Comparison of ENCODE assay signal across 29 mouse cellular contexts in the genomic region with DNA sequence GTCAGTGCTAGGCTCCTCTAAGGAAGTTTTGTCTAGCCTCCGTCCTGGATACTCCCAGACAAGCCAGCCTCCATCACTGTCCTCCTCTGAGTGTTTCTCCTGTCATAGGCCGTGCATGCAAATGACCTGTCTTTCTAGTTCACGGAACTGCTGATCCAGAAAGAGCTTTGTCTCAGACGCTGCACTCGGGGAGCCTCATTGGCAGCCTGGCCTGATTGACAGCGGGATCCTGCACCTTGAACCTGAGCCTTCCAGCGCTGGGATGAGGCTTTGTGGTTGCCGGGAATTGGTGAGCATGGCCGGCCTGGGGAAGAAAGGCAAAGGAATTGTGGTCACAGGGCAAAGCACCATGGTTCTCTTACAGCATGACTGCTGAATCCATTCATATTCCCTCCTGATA. TPM values are rescaled to one million over a fixed set of nuclear protein-coding genes. Genes with fewer than 3 reads are reported as not detected.
DNase-seq lines count a peak whose midpoint lies in the region; ATAC-seq and TF ChIP-seq lines count a peak whose summit lies in the region.
"Had no signal": no experiment of that assay in that cellular context is flagged by ENCODE, and none has a peak within 500 bp of the region (broad histone marks: within the 10 kb centered on the region; RNA-seq: fewer than 3 reads in every experiment).

No protein-coding gene starts in this region.

- no peak overlapping the region for H3K27ac ChIP-seq in hindbrain, embryonic 11.5 days (ENCODE audit: low read depth, low read length)
- no peak overlapping the region for H3K27ac ChIP-seq in hindbrain, embryonic 14.5 days
- H3K27ac ChIP-seq in midbrain, embryonic 11.5 days (ENCODE audit: low read depth, low read length), result no peak overlapping the region
- H3K27ac ChIP-seq in midbrain, embryonic 15.5 days, result no peak overlapping the region
- H3K27ac ChIP-seq in intestine, postnatal 0 days (ENCODE audit: low read depth, low read length), result no peak overlapping the region
- H3K27ac ChIP-seq: embryonic facial prominence, embryonic 10.5 days; forebrain, embryonic 15.5 days; hindbrain, embryonic 15.5 days; layer of hippocampus, adult 2 months; limb, embryonic 10.5 days; liver, embryonic 15.5 days; lung, embryonic 15.5 days; neural tube, embryonic 12.5 days had no signal

- peak; percentile 37 for DNase-seq in hindbrain, embryonic 11.5 days (ENCODE audit: low spot score)
- no peak for DNase-seq in hindbrain, embryonic 14.5 days (ENCODE audit: low spot score)
- DNase-seq in midbrain, embryonic 11.5 days (ENCODE audit: low spot score, missing footprints), result no peak
- DNase-seq in kidney, postnatal 10 days, result peak; percentile 13
- DNase-seq in B cell, adult 2 months, result no peak
- DNase-seq: adrenal gland, postnatal 10 days; cerebellum, adult 2 months; cerebellum, postnatal 25 days; gastrocnemius, postnatal 10 days; heart, postnatal 10 days; liver; lung, postnatal 4 days; right cerebral cortex, adult 18-20 months; right cerebral cortex, postnatal 4 days; thymus, postnatal 25 days had no signal

- peaks cover 2% of the 10 kb centered on the region; the same call in 1 of the 2 replicates for H3K4me1 ChIP-seq in hindbrain, embryonic 11.5 days (replicated peaks; ENCODE audit: control insufficient read depth, insufficient read depth, low read length)
- peaks cover 18% of the 10 kb centered on the region for H3K4me1 ChIP-seq in hindbrain, embryonic 14.5 days (replicated peaks; ENCODE audit: control insufficient read depth, insufficient read depth, low read length)
- 0 out of 2 replicates have a peak, but pooled peaks cover 3% of the 10 kb centered on the region for H3K4me1 ChIP-seq in midbrain, embryonic 11.5 days (ENCODE audit: control insufficient read depth, insufficient read depth, low read length)
- peaks cover 17% of the 10 kb centered on the region for H3K4me1 ChIP-seq in midbrain, embryonic 15.5 days
- H3K4me1 ChIP-seq in intestine, postnatal 0 days (replicated peaks; ENCODE audit: control insufficient read depth, insufficient read depth, low read length), result no peaks in the 10 kb centered on the region
- H3K4me1 ChIP-seq: liver, embryonic 15.5 days had no signal

- no peaks in the 10 kb centered on the region for H3K9me3 ChIP-seq in hindbrain, embryonic 11.5 days (ENCODE audit: control insufficient read depth, low read length)
- no peaks in the 10 kb centered on the region for H3K9me3 ChIP-seq in hindbrain, embryonic 14.5 days (ENCODE audit: control insufficient read depth, low read length)
- no peaks in the 10 kb centered on the region for H3K9me3 ChIP-seq in midbrain, embryonic 11.5 days (ENCODE audit: control insufficient read depth, low read length)
- no peaks in the 10 kb centered on the region for H3K9me3 ChIP-seq in midbrain, embryonic 15.5 days
- H3K9me3 ChIP-seq in intestine, postnatal 0 days (ENCODE audit: control insufficient read depth), result no peaks in the 10 kb centered on the region
- H3K9me3 ChIP-seq: embryonic facial prominence, embryonic 10.5 days; forebrain, embryonic 15.5 days; hindbrain, embryonic 15.5 days; limb, embryonic 10.5 days; liver, embryonic 15.5 days; lung, embryonic 15.5 days; neural tube, embryonic 12.5 days had no signal

- no peaks in the 10 kb centered on the region for H3K27me3 ChIP-seq in hindbrain, embryonic 11.5 days (ENCODE audit: control insufficient read depth, insufficient read depth, low read length)
- H3K27me3 ChIP-seq in hindbrain, embryonic 14.5 days (ENCODE audit: control insufficient read depth, insufficient read depth, low read length), result no peaks in the 10 kb centered on the region
- H3K27me3 ChIP-seq in midbrain, embryonic 11.5 days (ENCODE audit: control insufficient read depth, insufficient read depth, low read length), result no peaks in the 10 kb centered on the region
- no peaks in the 10 kb centered on the region for H3K27me3 ChIP-seq in midbrain, embryonic 15.5 days (replicated peaks)
- no peaks in the 10 kb centered on the region for H3K27me3 ChIP-seq in intestine, postnatal 0 days (replicated peaks; ENCODE audit: control insufficient read depth, insufficient read depth, low read length)
- H3K27me3 ChIP-seq: forebrain, embryonic 15.5 days; hindbrain, embryonic 15.5 days; liver, embryonic 15.5 days; lung, embryonic 15.5 days; neural tube, embryonic 12.5 days had no signal

- no peak overlapping the region for H3K9ac ChIP-seq in hindbrain, embryonic 11.5 days (ENCODE audit: low read depth, low read length)
- H3K9ac ChIP-seq in hindbrain, embryonic 14.5 days, result no peak overlapping the region
- H3K9ac ChIP-seq in midbrain, embryonic 11.5 days (ENCODE audit: low read length), result no peak overlapping the region
- H3K9ac ChIP-seq in midbrain, embryonic 15.5 days, result no peak overlapping the region
- H3K9ac ChIP-seq in intestine, postnatal 0 days (ENCODE audit: low read depth, low read length), result no peak overlapping the region
- H3K9ac ChIP-seq: forebrain, embryonic 15.5 days; hindbrain, embryonic 15.5 days; liver, embryonic 15.5 days; lung, embryonic 15.5 days; neural tube, embryonic 12.5 days had no signal

- H3K4me2 ChIP-seq in hindbrain, embryonic 11.5 days (replicated peaks; ENCODE audit: low read depth, low read length), result no peak overlapping the region
- H3K4me2 ChIP-seq in hindbrain, embryonic 14.5 days (replicated peaks), result no peak overlapping the region
- no peak overlapping the region for H3K4me2 ChIP-seq in midbrain, embryonic 11.5 days
- H3K4me2 ChIP-seq in midbrain, embryonic 15.5 days, result no peak overlapping the region
- H3K4me2 ChIP-seq in intestine, postnatal 0 days (replicated peaks; ENCODE audit: low read depth), result no peak overlapping the region
- H3K4me2 ChIP-seq: forebrain, embryonic 15.5 days; heart, embryonic 11.5 days; hindbrain, embryonic 15.5 days; liver, embryonic 15.5 days; lung, embryonic 15.5 days; neural tube, embryonic 12.5 days had no signal

- H3K4me3 ChIP-seq in hindbrain, embryonic 11.5 days (ENCODE audit: low read depth, low read length), result no peak overlapping the region
- H3K4me3 ChIP-seq in hindbrain, embryonic 14.5 days (replicated peaks; ENCODE audit: low read length), result no peak overlapping the region
- no peak overlapping the region for H3K4me3 ChIP-seq in midbrain, embryonic 11.5 days (ENCODE audit: low read depth, low read length)
- no peak overlapping the region for H3K4me3 ChIP-seq in midbrain, embryonic 15.5 days
- H3K4me3 ChIP-seq in intestine, postnatal 0 days (ENCODE audit: low read depth, low read length), result no peak overlapping the region
- H3K4me3 ChIP-seq: embryonic facial prominence, embryonic 10.5 days; forebrain, embryonic 15.5 days; hindbrain, embryonic 15.5 days; layer of hippocampus, adult 2 months; limb, embryonic 10.5 days; liver, embryonic 15.5 days; lung, embryonic 15.5 days; neural tube, embryonic 12.5 days had no signal

- no peak; the same call in 1 of the 2 replicates for ATAC-seq in hindbrain, embryonic 11.5 days (ENCODE audit: low FRiP score)
- ATAC-seq in hindbrain, embryonic 14.5 days (ENCODE audit: low FRiP score), result no peak
- peak; percentile 9; the same call in 1 of the 2 replicates for ATAC-seq in midbrain, embryonic 11.5 days (ENCODE audit: low FRiP score)
- no peak for ATAC-seq in midbrain, embryonic 15.5 days (replicated peaks)
- no peak for ATAC-seq in intestine, postnatal 0 days
- ATAC-seq: forebrain, embryonic 15.5 days; intestine, embryonic 16.5 days had no signal

- TF ChIP-seq CTCF in intestine, postnatal 0 days (IDR thresholded peaks at IDR 0.05; ENCODE audit: low read depth), result no peak

- 42% methylated on average over 9 of the region's 9 CpGs for WGBS in hindbrain, embryonic 11.5 days
- 26% methylated on average over 9 of the region's 9 CpGs for WGBS in hindbrain, embryonic 14.5 days
- 48% methylated on average over 9 of the region's 9 CpGs for WGBS in midbrain, embryonic 11.5 days
- WGBS in midbrain, embryonic 15.5 days, result 29% methylated on average over 9 of the region's 9 CpGs
- WGBS in intestine, postnatal 0 days, result 75% methylated on average over 9 of the region's 9 CpGs

- H3K36me3 ChIP-seq in hindbrain, embryonic 11.5 days (ENCODE audit: control insufficient read depth, insufficient read depth, low read length), result no peaks in the 10 kb centered on the region
- H3K36me3 ChIP-seq in hindbrain, embryonic 14.5 days (replicated peaks; ENCODE audit: control insufficient read depth, insufficient read depth), result no peaks in the 10 kb centered on the region
- H3K36me3 ChIP-seq in midbrain, embryonic 11.5 days (ENCODE audit: control insufficient read depth, insufficient read depth, low read length), result no peaks in the 10 kb centered on the region
- no peaks in the 10 kb centered on the region for H3K36me3 ChIP-seq in midbrain, embryonic 15.5 days (replicated peaks)
- no peaks in the 10 kb centered on the region for H3K36me3 ChIP-seq in intestine, postnatal 0 days (ENCODE audit: control insufficient read depth, insufficient read depth)
- H3K36me3 ChIP-seq: embryonic facial prominence, embryonic 10.5 days; forebrain, embryonic 15.5 days; hindbrain, embryonic 15.5 days; limb, embryonic 10.5 days; liver, embryonic 15.5 days; lung, embryonic 15.5 days; neural tube, embryonic 12.5 days had no signal

RNA-seq across cellular contexts. Expression of a gene that starts 11.3 kb away (rescaled TPM):
- polyA plus RNA-seq in hindbrain, embryonic 11.5 days (2014; fragmentation: Nextera tagmentation; extraction: Ambion mirVana), result 0.13 TPM in 1 of 2 replicates, not detected in the other
- polyA plus RNA-seq in hindbrain, embryonic 14.5 days (2014; fragmentation: Nextera tagmentation; extraction: Ambion mirVana), result 0.05 TPM in 1 of 2 replicates, not detected in the other
- not detected in 2 replicates for polyA plus RNA-seq in midbrain, embryonic 11.5 days (2014; fragmentation: Nextera tagmentation; extraction: Ambion mirVana)
- not detected in 2 replicates for polyA plus RNA-seq in midbrain, embryonic 15.5 days (2015; fragmentation: Nextera tagmentation; extraction: Ambion mirVana)
- polyA plus RNA-seq in intestine, postnatal 0 days (2015; fragmentation: Nextera tagmentation; extraction: Ambion mirVana), result not detected in 2 replicates
- polyA plus RNA-seq: C2C12; embryonic facial prominence, embryonic 10.5 days; forebrain, embryonic 15.5 days; hindbrain, embryonic 15.5 days; limb, embryonic 10.5 days; lung, embryonic 15.5 days; neural tube, embryonic 12.5 days; stomach, embryonic 14.5 days had no signal

RNA-seq across cellular contexts. Expression of a gene that starts 25.8 kb away (rescaled TPM):
- polyA plus RNA-seq in hindbrain, embryonic 11.5 days (2014; fragmentation: Nextera tagmentation; extraction: Ambion mirVana), result 0.04 and 0.20 TPM in 2 replicates
- 0.13 and 0.29 TPM in 2 replicates for polyA plus RNA-seq in hindbrain, embryonic 14.5 days (2014; fragmentation: Nextera tagmentation; extraction: Ambion mirVana)
- polyA plus RNA-seq in midbrain, embryonic 11.5 days (2014; fragmentation: Nextera tagmentation; extraction: Ambion mirVana), result 0.07 TPM in 1 of 2 replicates, not detected in the other
- polyA plus RNA-seq in midbrain, embryonic 15.5 days (2015; fragmentation: Nextera tagmentation; extraction: Ambion mirVana), result 0.20 and 0.32 TPM in 2 replicates
- polyA plus RNA-seq in intestine, postnatal 0 days (2015; fragmentation: Nextera tagmentation; extraction: Ambion mirVana), result 0.24 and 0.25 TPM in 2 replicates
- polyA plus RNA-seq: limb, embryonic 10.5 days; stomach, embryonic 14.5 days had no signal

RNA-seq across cellular contexts. Expression of a gene that starts 30.4 kb away (rescaled TPM):
- not detected in 2 replicates for polyA plus RNA-seq in hindbrain, embryonic 11.5 days (2014; fragmentation: Nextera tagmentation; extraction: Ambion mirVana)
- not detected in 2 replicates for polyA plus RNA-seq in hindbrain, embryonic 14.5 days (2014; fragmentation: Nextera tagmentation; extraction: Ambion mirVana)
- polyA plus RNA-seq in midbrain, embryonic 11.5 days (2014; fragmentation: Nextera tagmentation; extraction: Ambion mirVana), result not detected in 2 replicates
- not detected in 2 replicates for polyA plus RNA-seq in midbrain, embryonic 15.5 days (2015; fragmentation: Nextera tagmentation; extraction: Ambion mirVana)
- polyA plus RNA-seq in intestine, postnatal 0 days (2015; fragmentation: Nextera tagmentation; extraction: Ambion mirVana), result not detected in 2 replicates
- polyA plus RNA-seq: C2C12; cerebellum, adult 2 months; embryonic facial prominence, embryonic 10.5 days; forebrain, embryonic 15.5 days; heart, embryonic 11.5 days; hindbrain, embryonic 15.5 days; intestine, embryonic 16.5 days; limb, embryonic 10.5 days; liver, embryonic 15.5 days; lung, embryonic 15.5 days; neural tube, embryonic 12.5 days; stomach, embryonic 14.5 days had no signal

Comparison
In these comparisons a context has a peak if more than half of its experiments do, and no peak if none do; other contexts are left out.
1. DNase-seq: peak in hindbrain, embryonic 11.5 days (single experiment) and kidney, postnatal 10 days (single experiment); none in hindbrain, embryonic 14.5 days (single experiment), midbrain, embryonic 11.5 days (single experiment) and B cell, adult 2 months (0 of 2).